Mouse (Mus musculus) midbrain, postnatal 0 days (tissue): ENCODE results near the gene Syt1. TPM values are rescaled to one million over a fixed set of nuclear protein-coding genes. Genes with fewer than 3 reads are reported as not detected.

Source experiments
- ATAC-seq: fragments of 200-750 bp; cut with Nextera tagmentation; 2 replicates; pipeline ENCODE4 v1.8.0; 2017; ENCODE audit warnings: moderate number of reproducible peaks, mild to moderate bottlenecking, moderate TSS enrichment, moderate library complexity; ENCODE audit not compliant: low FRiP score
- DNase-seq: peaks from one replicate; pipeline ENCODE4 v3.0.0-alpha.2; 2015; ENCODE audit warnings: low spot score
- H3K27ac ChIP-seq: fragments of 300-500 bp; sonication (generic); 2 replicates; pipeline ENCODE4 v1.5.1; 2014; ENCODE audit warnings: low read depth, mild to moderate bottlenecking, low read length, mixed read lengths
- H3K27me3 ChIP-seq: fragments of 300-500 bp; sonication (generic); 2 replicates; pipeline ENCODE4 v1.6.1; 2014; ENCODE audit warnings: low read length, control low read depth, mixed read lengths; ENCODE audit not compliant: insufficient read depth
- H3K36me3 ChIP-seq: fragments of 300-500 bp; sonication (generic); 2 replicates; pipeline ENCODE4 v1.6.1; 2014; ENCODE audit warnings: low read length, control low read depth, mixed read lengths; ENCODE audit not compliant: insufficient read depth
- H3K4me1 ChIP-seq: fragments of 300-500 bp; sonication (generic); 2 replicates; pipeline ENCODE4 v1.6.1; 2014; ENCODE audit warnings: mild to moderate bottlenecking, control low read depth, antibody characterized with exemption, low read length, mixed read lengths; ENCODE audit not compliant: insufficient read depth
- H3K4me2 ChIP-seq: fragments of 300-500 bp; sonication (generic); 2 replicates; pipeline ENCODE4 v1.6.1; 2014; ENCODE audit warnings: low read depth, mild to moderate bottlenecking, low read length, mixed read lengths; ENCODE audit not compliant: poor library complexity, severe bottlenecking
- H3K4me3 ChIP-seq: fragments of 300-500 bp; sonication (generic); 2 replicates; pipeline ENCODE4 v1.5.1; 2014; ENCODE audit warnings: low read depth, mild to moderate bottlenecking, low read length, moderate library complexity
- H3K9ac ChIP-seq: fragments of 300-500 bp; sonication (generic); replicated peaks from 2 replicates; pipeline ENCODE4 v1.6.1; 2014; ENCODE audit warnings: mild to moderate bottlenecking, low read length, moderate library complexity, mixed read lengths; ENCODE audit not compliant: poor library complexity, severe bottlenecking
- H3K9me3 ChIP-seq: fragments of 300-500 bp; sonication (generic); 2 replicates; pipeline ENCODE4 v1.6.1; 2016; ENCODE audit warnings: low read length, control low read depth
- CTCF ChIP-seq: IDR thresholded peaks from 2 replicates; pipeline ENCODE4 v1.5.1; 2016; ENCODE audit warnings: antibody characterized with exemption, mild to moderate bottlenecking
- WGBS: fragments of 180-500 bp; shearing (Covaris S2); extraction: QIAGEN DNeasy Blood & Tissue Kit; methylation state at CpG from one replicate; pipeline ENCODE4 v1.1.7; 2014; 5-methylcytosine and 5-hydroxymethylcytosine counted together
- polyA plus RNA-seq: library from polyadenylated mRNA; unstranded; fragments of >200 nt; fragmentation: Nextera tagmentation; extraction: Ambion mirVana; gene quantifications from 2 replicates; pipeline ENCODE4 v1.2.1, GENCODE M21; 2015
- total RNA-seq: library from RNA; depleted of rRNA; stranded (reverse); fragments of >200 nt; gene quantifications from 2 replicates; pipeline ENCODE4 v1.2.3, GENCODE M21; 2014

Syt1 gene
- total and polyA plus RNA-seq, 2 experiments from 2014 or later: 111 to 141 TPM

DNA sequence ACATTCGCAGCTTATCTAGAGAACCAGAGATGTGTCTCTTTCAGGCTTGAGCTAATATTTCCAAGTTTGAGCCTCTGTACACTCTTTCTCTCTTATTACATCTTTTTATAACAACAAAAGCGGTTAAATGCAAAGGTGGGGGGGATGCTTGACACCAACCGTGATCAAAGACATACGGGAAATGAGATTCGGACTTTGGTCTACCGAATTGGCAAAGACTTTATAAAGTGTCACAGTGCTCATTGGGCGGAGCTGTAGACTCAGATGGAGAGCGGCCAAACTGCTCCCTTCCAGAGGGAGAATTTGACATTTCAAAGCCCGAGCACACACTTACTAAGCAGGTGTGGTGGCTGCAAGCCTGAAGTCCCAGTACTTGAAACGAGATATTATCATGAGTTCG is 477.9 kb downstream of the Syt1 start:
- Histone ChIP-seq H3K27ac (no peak overlapping the region), H3K36me3 (no peaks in the 10 kb centered on the region), H3K4me2 (no peak overlapping the region), H3K27me3 (no peaks in the 10 kb centered on the region), H3K4me3 (no peak overlapping the region), H3K9me3 (no peaks in the 10 kb centered on the region), H3K4me1 (no peaks in the 10 kb centered on the region), H3K9ac (no peak overlapping the region)
- no peak for TF ChIP-seq CTCF
- no peak for DNase-seq
- WGBS: 81% methylated on average over 11 of the region's 11 CpGs
- no peak for ATAC-seq

DNA sequence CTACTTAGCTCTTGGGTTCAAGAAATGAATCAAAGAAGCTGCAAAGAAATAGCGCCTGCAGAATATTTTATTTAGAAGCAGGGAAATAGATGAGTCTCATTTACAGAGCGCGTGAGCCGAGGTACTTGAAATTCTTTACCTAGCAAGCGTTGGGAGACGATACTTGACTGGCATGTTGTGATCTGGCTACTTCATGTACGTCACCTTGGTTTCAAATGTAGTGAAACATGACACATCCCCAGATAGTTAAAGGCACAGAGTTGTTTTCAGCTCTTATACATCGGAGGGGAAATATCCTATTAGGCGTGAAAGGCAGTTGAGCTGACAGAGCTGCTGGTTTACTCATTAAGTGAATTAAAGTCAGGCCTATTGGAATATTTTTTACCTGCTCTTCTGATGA is 478.5 kb downstream of the Syt1 start:
- Histone ChIP-seq H3K4me2 (no peak overlapping the region), H3K27ac (no peak overlapping the region), H3K36me3 (no peaks in the 10 kb centered on the region), H3K27me3 (no peaks in the 10 kb centered on the region), H3K9ac (no peak overlapping the region), H3K4me3 (no peak overlapping the region), H3K4me1 (no peaks in the 10 kb centered on the region), H3K9me3 (no peaks in the 10 kb centered on the region)
- no peak for DNase-seq
- no peak for TF ChIP-seq CTCF
- no peak for ATAC-seq
- WGBS: 72% methylated on average over 9 of the region's 9 CpGs

DNA sequence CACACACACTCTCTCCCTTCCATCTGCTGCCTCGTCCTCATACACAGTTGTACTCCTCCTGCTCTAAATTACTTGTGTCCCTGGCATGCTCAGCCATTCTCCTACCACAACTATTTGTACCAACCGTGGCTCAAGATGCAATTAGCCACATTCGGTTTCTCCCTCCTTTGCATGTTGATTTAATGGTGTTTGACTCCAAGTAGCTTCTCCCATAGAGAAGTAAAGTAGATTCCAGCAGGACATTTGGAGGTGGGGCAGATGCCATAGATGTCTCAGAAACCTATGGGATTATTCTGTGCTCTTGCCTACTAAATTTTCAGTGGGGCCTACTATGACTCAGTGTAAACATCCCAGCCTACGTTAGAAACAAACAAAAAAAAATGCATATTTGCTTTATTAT is 479.1 kb downstream of the Syt1 start:
- no peak for ATAC-seq
- Histone ChIP-seq H3K27me3 (no peaks in the 10 kb centered on the region), H3K9ac (no peak overlapping the region), H3K36me3 (no peaks in the 10 kb centered on the region), H3K4me1 (no peaks in the 10 kb centered on the region), H3K9me3 (no peaks in the 10 kb centered on the region), H3K27ac (no peak overlapping the region), H3K4me3 (no peak overlapping the region), H3K4me2 (no peak overlapping the region)
- DNase-seq: no peak
- no peak for TF ChIP-seq CTCF
- 32% methylated on average over 4 of the region's 4 CpGs for WGBS

DNA sequence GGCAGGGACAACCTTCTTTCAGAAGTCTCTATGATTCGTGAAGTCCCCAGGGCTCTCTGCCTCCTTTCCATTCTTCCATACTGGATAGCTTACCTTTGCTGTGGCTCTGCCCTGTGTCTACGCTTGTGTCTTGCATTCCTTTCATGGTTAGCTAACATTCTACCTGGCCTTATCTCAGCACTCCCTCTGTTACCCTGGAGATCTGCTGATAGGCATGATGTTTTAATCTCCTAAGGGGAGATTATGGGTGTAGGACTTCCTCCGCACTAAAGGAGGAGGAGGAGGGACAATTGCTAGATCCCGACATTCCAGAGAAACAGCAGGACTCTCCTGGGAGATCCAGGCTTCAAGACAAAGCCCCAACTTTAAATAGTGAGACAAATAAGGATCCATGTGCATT is 479.7 kb downstream of the Syt1 start:
- DNase-seq: no peak
- WGBS: 28% methylated on average over 4 of the region's 4 CpGs
- Histone ChIP-seq H3K36me3 (no peaks in the 10 kb centered on the region), H3K9me3 (no peaks in the 10 kb centered on the region), H3K27ac (no peak overlapping the region), H3K27me3 (no peaks in the 10 kb centered on the region), H3K4me1 (no peaks in the 10 kb centered on the region), H3K9ac (no peak overlapping the region), H3K4me2 (no peak overlapping the region), H3K4me3 (no peak overlapping the region)
- TF ChIP-seq CTCF: no peak
- no peak for ATAC-seq

DNA sequence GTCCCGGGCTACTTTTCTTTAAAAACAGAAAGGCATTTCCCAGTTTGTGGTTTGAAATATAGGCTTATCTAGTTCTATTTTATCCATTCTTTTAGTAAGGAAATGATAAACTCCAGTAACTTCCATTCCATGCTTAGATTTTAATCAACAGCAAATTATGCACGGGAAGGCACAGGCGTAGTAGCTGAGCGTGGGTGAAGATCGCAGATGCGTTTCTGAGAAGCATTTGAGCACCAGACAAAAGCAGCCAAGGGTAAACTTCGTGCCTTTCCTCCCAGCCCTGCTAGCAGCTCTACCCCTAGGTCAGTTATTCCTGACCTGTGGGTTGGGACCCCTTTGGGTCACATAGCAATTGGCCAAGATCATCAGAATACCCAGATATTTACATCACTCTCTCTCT is 482.4 kb downstream of the Syt1 start:
- ATAC-seq: no peak
- 85% methylated on average over 7 of the region's 7 CpGs for WGBS

DNA sequence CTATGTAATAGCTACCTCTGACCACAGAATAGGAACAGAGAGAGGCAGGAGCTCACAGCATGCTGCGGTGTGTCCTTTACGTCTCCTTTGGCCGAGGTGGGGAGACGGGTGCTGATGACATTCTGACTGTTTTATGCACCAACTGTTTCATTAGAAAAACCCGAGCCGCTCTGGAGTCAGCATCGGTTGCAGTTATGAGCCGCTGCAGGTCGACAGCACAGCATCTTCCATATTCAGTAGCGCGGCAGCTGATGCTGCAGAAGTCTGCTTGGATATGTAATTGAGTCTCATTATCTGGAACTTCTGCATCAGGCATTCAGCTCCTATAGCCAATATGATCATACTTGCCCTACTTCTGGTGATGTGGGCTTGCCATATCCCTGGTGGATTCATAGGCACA is 485.3 kb downstream of the Syt1 start:
- Histone ChIP-seq H3K27me3 (no peaks in the 10 kb centered on the region), H3K27ac (no peak overlapping the region), H3K4me1 (no peaks in the 10 kb centered on the region; the same call in 1 of the 2 replicates), H3K36me3 (no peaks in the 10 kb centered on the region), H3K4me3 (no peak overlapping the region), H3K9ac (no peak overlapping the region), H3K9me3 (no peaks in the 10 kb centered on the region), H3K4me2 (no peak overlapping the region)
- ATAC-seq (no peak), DNase-seq (peak; percentile 24)
- TF ChIP-seq CTCF: no peak
- WGBS: 72% methylated on average over 11 of the region's 11 CpGs

More for the DNA sequence above, 482.4 kb downstream of the Syt1 start:
- Histone ChIP-seq H3K4me2 (no peak overlapping the region), H3K4me3 (no peak overlapping the region), H3K27me3 (no peaks in the 10 kb centered on the region), H3K36me3 (no peaks in the 10 kb centered on the region), H3K9me3 (no peaks in the 10 kb centered on the region), H3K9ac (no peak overlapping the region), H3K4me1 (no peaks in the 10 kb centered on the region; the same call in 1 of the 2 replicates), H3K27ac (no peak overlapping the region)
- DNase-seq: no peak
- no peak for TF ChIP-seq CTCF
